Mouse (Mus musculus) spleen, adult 2 months (tissue): ENCODE data around the gene Rnf144a.

Source experiments
- CTCF ChIP-seq: fragments of 200-500 bp; IDR thresholded peaks from 2 replicates; pipeline ENCODE4 v1.5.1; 2011; ENCODE audit warnings: mild to moderate bottlenecking, inconsistent platforms; ENCODE audit not compliant: insufficient read depth, insufficient read length, insufficient replicate concordance; ENCODE audit errors: extremely low read depth
- POLR2A ChIP-seq: fragments of 200-500 bp; IDR thresholded peaks from 2 replicates; pipeline ENCODE4 v1.6.1; 2011; ENCODE audit warnings: low read depth, low read length, inconsistent platforms

DNA sequence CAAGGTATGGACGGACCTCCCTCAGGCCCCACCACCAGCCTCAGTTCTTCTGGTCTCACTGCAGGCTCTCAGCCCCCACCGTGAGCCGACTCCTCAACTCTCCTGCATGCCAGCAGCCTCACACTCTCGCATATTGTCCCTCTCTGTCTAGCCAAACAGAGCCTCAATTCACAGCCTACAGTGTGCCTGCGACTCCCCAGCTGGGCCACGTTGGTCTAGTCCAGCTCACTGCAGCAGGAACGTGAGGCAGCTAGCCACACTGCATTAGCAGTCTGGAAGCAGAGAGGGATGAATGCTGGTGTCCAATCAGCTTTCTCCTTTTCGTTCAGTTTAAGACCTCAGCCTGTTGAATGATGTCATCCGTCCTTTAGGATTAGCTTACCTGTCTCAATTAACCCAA is 28.1 kb downstream of the Rnf144a start:
- no peak for TF ChIP-seq POLR2A
- TF ChIP-seq CTCF: no peak
